Mouse (Mus musculus) G1E (cell line): ENCODE results near the gene Macrod2.

ENCODE experiments used
- CTCF ChIP-seq: IDR thresholded peaks from 2 replicates; pipeline ENCODE4 v1.5.1; 2012; ENCODE audit warnings: low read depth, low read length, inconsistent platforms, mixed read lengths
- GATA1 ChIP-seq: IDR thresholded peaks from 2 replicates; pipeline ENCODE4 v1.6.1; 2012; ENCODE audit warnings: borderline replicate concordance, low read length, inconsistent platforms, mixed read lengths
- POLR2AphosphoS5 ChIP-seq: IDR thresholded peaks from 2 replicates; pipeline ENCODE4 v1.6.1; 2012; ENCODE audit warnings: low read depth, low read length, inconsistent platforms; ENCODE audit not compliant: insufficient replicate concordance
- TAL1 ChIP-seq: conservative IDR thresholded peaks from 2 replicates; pipeline ENCODE4 v1.6.1; 2012; ENCODE audit warnings: low read depth, low read length, inconsistent platforms, mixed read lengths

DNA sequence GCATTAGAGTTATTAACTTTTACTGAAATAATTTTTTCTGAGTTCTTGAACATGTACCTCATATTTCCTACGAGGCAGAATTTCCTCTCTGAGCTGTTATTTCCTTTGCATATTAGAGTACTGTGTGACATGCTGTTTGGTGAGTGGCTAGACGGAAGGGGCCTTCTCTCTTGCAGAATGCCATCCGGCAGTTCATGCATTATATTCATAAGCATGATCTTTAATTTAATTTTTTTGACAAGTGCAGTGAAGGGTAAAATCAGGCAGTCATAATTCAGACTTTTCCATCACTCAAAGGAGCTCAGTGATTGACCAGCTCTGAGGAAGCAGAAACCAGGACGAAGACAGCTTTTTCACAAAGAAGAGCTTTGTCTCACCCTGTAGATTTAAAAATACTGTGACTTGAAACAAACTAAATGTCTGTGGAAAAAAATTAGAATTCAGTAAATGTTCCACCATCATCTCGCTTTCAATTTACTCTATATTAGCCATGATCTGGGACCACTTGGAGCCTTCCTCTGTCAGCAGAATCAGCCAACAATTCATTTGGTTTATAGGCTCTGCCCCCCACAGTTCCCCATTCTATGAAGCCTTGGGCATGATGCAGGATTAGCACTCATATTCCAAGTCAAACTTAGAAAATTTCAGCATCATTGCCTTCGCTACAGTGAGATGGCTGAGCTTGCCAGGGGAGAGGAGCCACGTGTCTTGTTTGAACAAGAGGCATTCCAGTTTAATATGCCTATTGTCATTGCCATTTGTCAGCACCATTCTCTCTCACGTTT lies 1827.2 kb downstream of the Macrod2 start:
- TF ChIP-seq CTCF (no peak), TAL1 (no peak), GATA1 (no peak), POLR2AphosphoS5 (no peak)
